Mouse (Mus musculus) ES-E14 (cell line): ENCODE measurements around the gene Phlda2. TPM values are rescaled to one million over a fixed set of nuclear protein-coding genes. Genes with fewer than 3 reads are reported as not detected.

Source experiments
- DNase-seq: peaks from one replicate; pipeline ENCODE4 v3.0.0-alpha.2; 2013; ENCODE audit warnings: low read depth, low spot score
- H3K27ac ChIP-seq: 2 replicates; pipeline ENCODE4 v1.5.1; 2012; ENCODE audit warnings: low read depth, mild to moderate bottlenecking, low read length, moderate library complexity, mixed read lengths; ENCODE audit not compliant: poor library complexity, insufficient read depth, severe bottlenecking
- H3K36me3 ChIP-seq: 2 replicates; pipeline ENCODE4 v1.6.1; 2012; ENCODE audit warnings: mild to moderate bottlenecking, low read length, moderate library complexity, mixed read lengths; ENCODE audit not compliant: control insufficient read depth, poor library complexity, insufficient read depth, severe bottlenecking
- H3K4me1 ChIP-seq, 2 experiments: fragments of 150-350 bp in 1 of 2; sonication (generic) in 1 of 2; 2 replicates each; pipeline ENCODE4 v1.6.1; 2012; ENCODE audit warnings: low read length in 2 of 2, mild to moderate bottlenecking in 1 of 2, mixed read lengths in 1 of 2; ENCODE audit not compliant: control insufficient read depth in 2 of 2, insufficient read depth in 2 of 2, poor library complexity in 1 of 2
- H3K4me3 ChIP-seq, 2 experiments: fragments of 150-350 bp in 1 of 2; sonication (generic) in 1 of 2; 2 replicates each; pipeline ENCODE4 v1.5.1; 2012; ENCODE audit warnings: low read length in 2 of 2, low read depth in 1 of 2, mild to moderate bottlenecking in 1 of 2, mixed read lengths in 1 of 2; ENCODE audit not compliant: insufficient read depth in 1 of 2, poor library complexity in 1 of 2, severe bottlenecking in 1 of 2
- H3K9ac ChIP-seq: 2 replicates; pipeline ENCODE4 v1.6.1; 2012; ENCODE audit warnings: low read depth, mild to moderate bottlenecking, low read length, mixed read lengths; ENCODE audit not compliant: poor library complexity, insufficient read depth, severe bottlenecking
- H3K9me3 ChIP-seq: fragments of 150-350 bp; sonication (generic); 2 replicates; pipeline ENCODE4 v1.6.1; 2012; ENCODE audit warnings: low read depth, mild to moderate bottlenecking, low read length; ENCODE audit not compliant: control insufficient read depth, insufficient read depth
- CHD2 ChIP-seq: IDR thresholded peaks from 2 replicates; pipeline ENCODE4 v1.6.1; 2014; ENCODE audit warnings: mild to moderate bottlenecking, low read depth, low read length, inconsistent platforms
- HCFC1 ChIP-seq: IDR thresholded peaks from 2 replicates; pipeline ENCODE4 v1.6.1; 2012; ENCODE audit warnings: low read length, inconsistent platforms, borderline replicate concordance; ENCODE audit not compliant: insufficient read depth
- MAFK ChIP-seq: IDR thresholded peaks from 2 replicates; pipeline ENCODE4 v1.6.1; 2014; ENCODE audit warnings: mild to moderate bottlenecking, low read depth, low read length, inconsistent platforms; ENCODE audit not compliant: insufficient read depth
- ZC3H11A ChIP-seq: IDR thresholded peaks from 2 replicates; pipeline ENCODE4 v1.6.1; 2012; ENCODE audit warnings: low read depth, mild to moderate bottlenecking, inconsistent platforms, low read length, borderline replicate concordance
- ZNF384 ChIP-seq: IDR thresholded peaks from 2 replicates; pipeline ENCODE4 v1.6.1; 2012; ENCODE audit warnings: low read depth, low read length, inconsistent platforms
- in situ Hi-C, 2 experiments: fragments of 600-800 bp; cut with MboI; formaldehyde crosslinking; loops; one replicate each; pipeline ENCODE4 v1.15.1; 2025; ENCODE audit warnings: low sequenced_read_pairs in 2 of 2, inconsistent platforms in 1 of 2; ENCODE audit not compliant: unreplicated experiment in 2 of 2
- total RNA-seq: library from RNA; depleted of rRNA; stranded (reverse); fragments of 300-350 nt; gene quantifications from 2 replicates; pipeline ENCODE4 v1.2.3, GENCODE M21; 2012

Phlda2 gene
- total RNA-seq, 1 experiment, result 113 TPM

DNA sequence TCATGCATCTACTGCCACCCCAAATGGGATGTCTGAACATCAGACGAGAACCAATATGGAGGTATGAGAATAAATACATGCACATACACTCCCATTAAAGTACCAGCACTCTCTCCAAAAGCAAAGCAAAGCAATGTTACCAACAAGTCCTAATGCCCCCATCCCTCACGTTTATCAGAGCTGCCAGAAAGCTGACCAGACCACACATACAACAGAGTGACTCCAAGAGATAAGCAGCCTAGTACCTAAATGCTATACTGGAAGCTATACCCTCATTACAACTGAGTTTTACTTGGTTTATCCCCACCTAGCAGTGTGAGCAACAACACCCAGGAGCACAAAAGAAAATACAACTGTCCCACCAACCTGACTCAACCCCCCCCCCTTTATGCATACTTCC lies 30.3 kb upstream of the Phlda2 start:
- in situ Hi-C loops, result no loop called here
- Histone ChIP-seq H3K27ac (no peak overlapping the region), H3K4me1 (no peaks in the 10 kb centered on the region), H3K9ac (no peak overlapping the region), H3K36me3 (peaks cover 45% of the 10 kb centered on the region), H3K4me3 (no peak overlapping the region), H3K9me3 (no peaks in the 10 kb centered on the region)
- DNase-seq, result no peak
- TF ChIP-seq HCFC1, result no peak
- TF ChIP-seq ZNF384, result no peak
- no peak for TF ChIP-seq CHD2
- no peak for TF ChIP-seq ZC3H11A
- TF ChIP-seq MAFK, result no peak

DNA sequence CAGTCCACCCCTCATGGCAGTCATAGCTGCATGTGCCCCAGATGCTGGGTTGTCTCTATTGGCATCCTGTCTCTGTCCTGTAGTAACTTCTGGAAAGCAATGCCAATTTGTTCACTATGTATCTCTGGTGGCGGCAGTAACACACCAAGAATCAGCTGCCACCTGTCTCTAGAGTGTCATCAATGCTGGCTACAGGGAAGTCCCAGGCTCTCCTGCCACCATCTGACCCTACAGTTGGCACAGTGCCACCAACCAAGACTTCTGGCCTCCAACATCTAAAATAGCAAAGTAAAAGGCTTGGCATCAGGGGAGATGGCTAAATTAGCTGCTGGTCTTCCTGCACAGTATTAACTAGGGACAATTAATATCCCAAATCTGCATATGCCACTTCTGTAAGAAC lies 29.5 kb upstream of the Phlda2 start:
- Histone ChIP-seq H3K36me3 (peaks cover 44% of the 10 kb centered on the region), H3K4me1 (no peaks in the 10 kb centered on the region), H3K27ac (no peak overlapping the region), H3K9ac (no peak overlapping the region), H3K4me3 (no peak overlapping the region), H3K9me3 (no peaks in the 10 kb centered on the region)
- in situ Hi-C loops, result no loop called here
- TF ChIP-seq ZC3H11A, result no peak
- TF ChIP-seq ZNF384, result no peak
- TF ChIP-seq MAFK, result no peak
- no peak for TF ChIP-seq CHD2
- TF ChIP-seq HCFC1, result no peak
- DNase-seq, result no peak

DNA sequence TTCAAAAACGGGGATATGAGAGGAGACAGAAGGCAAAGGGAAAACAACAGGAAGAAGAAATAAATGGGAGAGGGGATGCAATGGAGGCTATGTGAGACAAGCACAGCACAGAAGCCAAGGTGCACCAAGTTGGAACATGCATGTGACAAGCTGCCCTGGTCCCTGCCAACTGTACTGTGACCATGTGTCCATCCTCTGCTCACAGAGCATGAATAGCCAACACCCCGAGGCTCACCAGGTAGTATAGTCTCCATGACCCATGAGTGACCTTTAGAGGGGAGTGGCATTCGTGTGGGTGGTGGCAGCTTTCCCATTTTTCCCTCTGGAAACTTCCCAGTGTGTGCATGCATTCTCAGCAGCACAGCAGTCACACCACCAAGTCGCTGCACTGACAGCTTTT lies 16.4 kb upstream of the Phlda2 start:
- no peak overlapping the region for H3K27ac ChIP-seq
- H3K36me3 ChIP-seq, result peaks cover 42% of the 10 kb centered on the region
- H3K4me3 ChIP-seq, result no peak overlapping the region
- in situ Hi-C loops, result no loop called here
- no peaks in the 10 kb centered on the region for H3K4me1 ChIP-seq
- H3K9me3 ChIP-seq, result no peaks in the 10 kb centered on the region
- TF ChIP-seq ZNF384 (no peak), HCFC1 (no peak), ZC3H11A (no peak), MAFK (no peak), CHD2 (no peak)
- H3K9ac ChIP-seq, result no peak overlapping the region
- DNase-seq, result no peak

DNA sequence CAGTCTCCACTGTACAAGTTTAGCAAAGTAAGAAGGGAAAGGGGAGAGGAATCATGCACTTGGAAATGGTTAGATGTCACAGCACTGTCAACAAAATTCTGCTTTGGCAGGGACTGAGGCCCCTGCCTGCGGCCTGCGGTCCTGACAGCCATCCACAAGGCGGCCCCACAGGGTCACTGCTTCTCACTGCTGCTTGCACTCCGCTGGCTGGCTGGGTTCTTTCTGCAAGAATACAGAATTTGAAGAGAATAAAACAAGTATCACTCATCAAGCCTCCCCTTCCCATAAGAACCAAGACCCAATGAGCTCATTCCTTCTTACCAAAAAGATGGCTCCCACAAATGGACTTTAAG lies 11.4 kb upstream of the Phlda2 start:
- H3K9ac ChIP-seq, result no peak overlapping the region
- TF ChIP-seq HCFC1, result no peak
- TF ChIP-seq ZNF384, result no peak
- no peak for TF ChIP-seq CHD2
- TF ChIP-seq MAFK, result no peak
- TF ChIP-seq ZC3H11A, result no peak
- H3K9me3 ChIP-seq, result no peaks in the 10 kb centered on the region
- DNase-seq, result no peak
- H3K27ac ChIP-seq, result no peak overlapping the region
- in situ Hi-C loops, result no loop called here
- H3K4me3 ChIP-seq, result no peak overlapping the region
- no peaks in the 10 kb centered on the region for H3K4me1 ChIP-seq
- H3K36me3 ChIP-seq, result peaks cover 27% of the 10 kb centered on the region

DNA sequence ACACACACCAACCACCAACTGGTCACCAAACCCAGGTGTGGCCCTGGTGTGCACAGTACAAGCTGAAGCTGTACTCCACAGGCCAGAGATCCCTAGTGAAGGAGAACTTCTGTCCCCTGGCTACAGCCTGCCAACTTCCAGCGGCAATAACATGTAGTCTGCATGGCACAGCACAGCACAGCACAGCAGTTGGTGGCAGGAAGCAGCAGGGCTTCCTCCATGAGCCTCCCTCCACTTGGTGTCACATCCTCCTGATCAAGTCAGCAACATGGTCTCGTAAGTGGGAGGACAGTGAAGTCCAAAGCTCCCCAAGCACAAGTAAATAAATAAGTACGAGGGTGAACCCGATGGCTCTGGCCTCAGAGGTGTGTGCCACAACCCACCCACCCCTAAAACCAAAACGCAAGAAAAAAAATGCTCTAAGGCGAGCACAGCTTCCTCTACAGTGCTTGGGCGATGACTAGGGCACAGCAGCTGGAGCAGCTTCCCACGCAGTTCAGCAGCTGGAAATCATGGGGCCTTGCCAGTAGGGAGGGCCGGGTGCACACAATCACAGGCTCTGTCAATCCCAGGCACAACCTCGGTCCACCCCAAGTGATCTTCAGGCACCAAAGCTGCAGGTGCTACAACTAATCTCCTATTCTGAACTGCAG lies 10.9 kb upstream of the Phlda2 start:
- no peak for TF ChIP-seq ZNF384
- TF ChIP-seq CHD2, result no peak
- no peak for TF ChIP-seq ZC3H11A
- no peak for TF ChIP-seq MAFK
- no peak for TF ChIP-seq HCFC1
- in situ Hi-C loops, result no loop called here
- DNase-seq, result no peak
- H3K4me1 ChIP-seq, result no peaks in the 10 kb centered on the region
- H3K9ac ChIP-seq, result no peak overlapping the region
- H3K27ac ChIP-seq, result no peak overlapping the region
- no peak overlapping the region for H3K4me3 ChIP-seq
- peaks cover 24% of the 10 kb centered on the region for H3K36me3 ChIP-seq
- no peaks in the 10 kb centered on the region for H3K9me3 ChIP-seq
